Mouse (Mus musculus) G1E (cell line): ENCODE measurements around the gene Oprd1. TPM values are rescaled to one million over a fixed set of nuclear protein-coding genes. Genes with fewer than 3 reads are reported as not detected.

Experiments
- ATAC-seq: 2 replicates; pipeline ENCODE4 v1.8.0; 2016; ENCODE audit warnings: mild to moderate bottlenecking; ENCODE audit not compliant: insufficient number of reproducible peaks, poor library complexity, low FRiP score, severe bottlenecking; ENCODE audit errors: extremely low read depth
- DNase-seq: peaks from one replicate; pipeline ENCODE4 v3.0.0; 2012; ENCODE audit warnings: low spot score
- H3K27me3 ChIP-seq: 2 replicates; pipeline ENCODE4 v1.6.1; 2012; ENCODE audit warnings: mild to moderate bottlenecking, low read length, inconsistent platforms; ENCODE audit not compliant: insufficient read depth
- H3K36me3 ChIP-seq: replicated peaks from 2 replicates; pipeline ENCODE3; 2012; ENCODE audit warnings: mild to moderate bottlenecking, inconsistent platforms
- H3K4me1 ChIP-seq: 2 replicates; pipeline ENCODE4 v1.6.1; 2012; ENCODE audit warnings: low read depth, low read length, inconsistent platforms, mixed read lengths; ENCODE audit not compliant: insufficient read depth
- H3K4me3 ChIP-seq: 2 replicates; pipeline ENCODE4 v1.5.1; 2012; ENCODE audit warnings: low read depth, mild to moderate bottlenecking, inconsistent platforms, low read length, moderate library complexity, mixed read lengths
- H3K9me3 ChIP-seq: replicated peaks from 2 replicates; pipeline ENCODE4 v1.6.1; 2012; ENCODE audit warnings: inconsistent platforms
- CTCF ChIP-seq: IDR thresholded peaks from 2 replicates; pipeline ENCODE4 v1.5.1; 2012; ENCODE audit warnings: low read depth, low read length, inconsistent platforms, mixed read lengths
- GATA1 ChIP-seq: IDR thresholded peaks from 2 replicates; pipeline ENCODE4 v1.6.1; 2012; ENCODE audit warnings: borderline replicate concordance, low read length, inconsistent platforms, mixed read lengths
- GATA2 ChIP-seq: IDR thresholded peaks from 2 replicates; pipeline ENCODE4 v1.6.1; 2012; ENCODE audit warnings: low read depth, low read length, inconsistent platforms, borderline replicate concordance
- POLR2AphosphoS5 ChIP-seq: IDR thresholded peaks from 2 replicates; pipeline ENCODE4 v1.6.1; 2012; ENCODE audit warnings: low read depth, low read length, inconsistent platforms; ENCODE audit not compliant: insufficient replicate concordance
- TAL1 ChIP-seq: conservative IDR thresholded peaks from 2 replicates; pipeline ENCODE4 v1.6.1; 2012; ENCODE audit warnings: low read depth, low read length, inconsistent platforms, mixed read lengths
- polyA plus RNA-seq: library from polyadenylated mRNA; stranded (reverse); fragments of >175 nt; gene quantifications from 2 replicates; pipeline ENCODE4 v1.2.3, GENCODE M21; 2012
- total RNA-seq, 2 experiments: library from RNA; stranded (forward) in 1 of 2; stranded (reverse) in 1 of 2; fragments of 200-1000 nt in 1 of 2; fragments of >200 nt in 1 of 2; fragmentation: Nextera tagmentation in 1 of 2; gene quantifications; 2 replicates each; pipeline ENCODE4 v1.2.3; 2014 to 2017

Gene Oprd1
- total and polyA plus RNA-seq, 3 experiments: 0.16 TPM; not detected in 2

DNA sequence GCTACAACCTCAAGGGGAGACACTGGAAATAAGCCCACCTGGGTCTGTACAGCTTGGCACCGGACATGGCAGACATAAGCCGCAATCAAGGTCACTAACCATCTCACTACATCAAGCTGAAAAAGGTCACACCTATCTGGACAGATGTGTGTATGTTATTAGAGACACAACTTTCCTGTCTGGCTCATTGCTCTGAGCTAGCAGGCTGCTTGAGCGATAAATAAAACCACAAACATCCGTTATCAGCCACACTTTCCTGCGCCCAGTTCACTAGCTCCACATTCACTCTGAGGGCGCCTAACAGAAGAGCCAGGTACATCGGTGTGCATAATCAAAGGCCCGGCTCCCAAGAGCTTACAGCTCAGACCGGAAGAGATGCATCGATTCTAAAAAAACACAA is 806 bp upstream of the Oprd1 start:
- H3K4me1 ChIP-seq: no peaks in the 10 kb centered on the region; the same call in 1 of the 2 replicates
- peaks cover 33% of the 10 kb centered on the region for H3K27me3 ChIP-seq
- TF ChIP-seq GATA2 (no peak), TAL1 (no peak), GATA1 (no peak), POLR2AphosphoS5 (no peak), CTCF (no peak)
- no peaks in the 10 kb centered on the region for H3K36me3 ChIP-seq
- no peak for DNase-seq
- no peak for ATAC-seq
- H3K4me3 ChIP-seq: no peak overlapping the region
- H3K9me3 ChIP-seq: peaks cover 5% of the 10 kb centered on the region; the same call in 1 of the 2 replicates

- no peak for ATAC-seq
- peaks cover 3% of the 10 kb centered on the region; the same call in 1 of the 2 replicates for H3K4me1 ChIP-seq
- TF ChIP-seq CTCF (0 out of 2 replicates have a peak, but pooled peaks have one; percentile 31), TAL1 (no peak)
- no peaks in the 10 kb centered on the region for H3K9me3 ChIP-seq
- DNase-seq: no peak
- no peak overlapping the region for H3K4me3 ChIP-seq
- H3K27me3 ChIP-seq: peaks cover 52% of the 10 kb centered on the region
- H3K36me3 ChIP-seq: no peaks in the 10 kb centered on the region
Observed at GRCm38 (mm10) chr4:132138640-132139039, 5.6 kb downstream of the Oprd1 start.

DNA sequence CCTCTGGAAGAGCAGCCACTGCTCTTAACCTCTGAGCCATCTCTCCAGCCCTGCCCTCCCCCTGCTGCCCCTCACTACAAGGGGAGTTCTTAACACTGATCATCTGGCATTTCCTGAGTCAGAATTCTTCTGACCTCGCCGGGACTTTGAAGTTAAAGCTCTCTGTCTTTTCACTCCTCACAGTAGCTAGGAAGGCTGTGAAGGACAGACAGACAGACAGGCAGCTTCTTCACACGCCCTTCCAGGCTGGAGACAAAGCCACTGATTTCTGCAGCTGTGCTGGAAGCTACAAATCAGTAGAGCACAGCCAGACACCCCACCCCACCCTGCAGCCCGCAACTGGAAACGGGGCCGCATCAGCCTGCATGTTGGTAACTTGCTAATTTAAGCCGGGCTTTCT is 7.3 kb downstream of the Oprd1 start:
- no peaks in the 10 kb centered on the region for H3K9me3 ChIP-seq
- peaks cover 6% of the 10 kb centered on the region; the same call in 1 of the 2 replicates for H3K4me1 ChIP-seq
- no peak for TF ChIP-seq GATA2
- TF ChIP-seq GATA1: no peak
- no peak for TF ChIP-seq CTCF
- TF ChIP-seq TAL1: no peak
- TF ChIP-seq POLR2AphosphoS5: no peak
- H3K27me3 ChIP-seq: peaks cover 52% of the 10 kb centered on the region
- no peak for DNase-seq
- H3K4me3 ChIP-seq: no peak overlapping the region
- ATAC-seq: no peak
- no peaks in the 10 kb centered on the region for H3K36me3 ChIP-seq

GRCm38 (mm10) chr4:132133920-132134319 is 10.4 kb downstream of the Oprd1 start:
- no peaks in the 10 kb centered on the region for H3K36me3 ChIP-seq
- H3K9me3 ChIP-seq: no peaks in the 10 kb centered on the region
- peaks cover 43% of the 10 kb centered on the region for H3K27me3 ChIP-seq
- DNase-seq (no peak), ATAC-seq (no peak)
- H3K4me1 ChIP-seq: peaks cover 6% of the 10 kb centered on the region; the same call in 1 of the 2 replicates
- TF ChIP-seq CTCF: no peak
- TF ChIP-seq POLR2AphosphoS5: no peak
- TF ChIP-seq GATA1: no peak
- TF ChIP-seq GATA2: no peak
- no peak for TF ChIP-seq TAL1
- no peak overlapping the region for H3K4me3 ChIP-seq

GRCm38 (mm10) chr4:132133381-132133780 is 10.9 kb downstream of the Oprd1 start:
- H3K27me3 ChIP-seq: peaks cover 48% of the 10 kb centered on the region
- TF ChIP-seq TAL1 (no peak), POLR2AphosphoS5 (no peak), GATA1 (no peak), GATA2 (no peak), CTCF (no peak)
- H3K4me3 ChIP-seq: no peak overlapping the region

GRCm38 (mm10) chr4:132132297-132132696 is 12.0 kb downstream of the Oprd1 start:
- ATAC-seq (no peak), DNase-seq (no peak)
- TF ChIP-seq GATA2 (no peak), CTCF (no peak), POLR2AphosphoS5 (no peak), GATA1 (no peak), TAL1 (no peak)
- Histone ChIP-seq H3K4me1 (peaks cover 6% of the 10 kb centered on the region; the same call in 1 of the 2 replicates), H3K9me3 (no peaks in the 10 kb centered on the region), H3K36me3 (no peaks in the 10 kb centered on the region), H3K4me3 (no peak overlapping the region), H3K27me3 (peaks cover 49% of the 10 kb centered on the region)

More at GRCm38 (mm10) chr4:132133381-132133780, 10.9 kb downstream of the Oprd1 start:
- no peaks in the 10 kb centered on the region for H3K36me3 ChIP-seq
- no peak for DNase-seq
- ATAC-seq: no peak
- peaks cover 6% of the 10 kb centered on the region; the same call in 1 of the 2 replicates for H3K4me1 ChIP-seq
- H3K9me3 ChIP-seq: no peaks in the 10 kb centered on the region

GRCm38 (mm10) chr4:132131790-132132189 is 12.5 kb downstream of the Oprd1 start:
- Histone ChIP-seq H3K9me3 (no peaks in the 10 kb centered on the region), H3K27me3 (peaks cover 49% of the 10 kb centered on the region), H3K4me1 (peaks cover 6% of the 10 kb centered on the region; the same call in 1 of the 2 replicates), H3K36me3 (no peaks in the 10 kb centered on the region), H3K4me3 (no peak overlapping the region)
- DNase-seq (no peak), ATAC-seq (no peak)
- TF ChIP-seq TAL1: no peak
- no peak for TF ChIP-seq POLR2AphosphoS5
- no peak for TF ChIP-seq GATA2
- TF ChIP-seq GATA1: no peak
- TF ChIP-seq CTCF: no peak
